Mouse (Mus musculus) embryo, embryonic 9.5 days (tissue): ENCODE measurements around the gene Gdf2.

Experiments
- DNase-seq: peaks from one replicate; pipeline ENCODE4 v3.0.0-alpha.2; 2017; ENCODE audit errors: extremely low spot score

Gdf2 gene

DNA sequence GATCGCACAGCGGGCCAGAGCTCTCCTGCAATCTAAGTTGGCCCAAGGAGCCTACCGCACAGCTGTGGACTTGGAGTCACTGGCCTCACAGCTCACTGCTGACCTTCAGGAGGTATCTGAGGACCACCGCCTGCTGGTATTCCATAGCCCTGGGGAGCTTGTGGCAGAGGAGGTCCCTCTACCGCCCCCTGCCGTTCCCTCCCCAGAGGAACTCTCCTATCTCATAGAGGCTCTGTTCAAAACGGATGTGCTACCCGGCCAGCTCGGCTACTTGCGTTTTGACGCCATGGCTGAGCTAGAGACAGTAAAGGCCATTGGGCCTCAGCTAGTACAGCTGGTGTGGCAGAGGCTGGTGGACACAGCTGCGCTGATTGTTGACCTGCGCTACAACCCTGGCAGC is 15.2 kb downstream of the Gdf2 start:
- DNase-seq: no peak

DNA sequence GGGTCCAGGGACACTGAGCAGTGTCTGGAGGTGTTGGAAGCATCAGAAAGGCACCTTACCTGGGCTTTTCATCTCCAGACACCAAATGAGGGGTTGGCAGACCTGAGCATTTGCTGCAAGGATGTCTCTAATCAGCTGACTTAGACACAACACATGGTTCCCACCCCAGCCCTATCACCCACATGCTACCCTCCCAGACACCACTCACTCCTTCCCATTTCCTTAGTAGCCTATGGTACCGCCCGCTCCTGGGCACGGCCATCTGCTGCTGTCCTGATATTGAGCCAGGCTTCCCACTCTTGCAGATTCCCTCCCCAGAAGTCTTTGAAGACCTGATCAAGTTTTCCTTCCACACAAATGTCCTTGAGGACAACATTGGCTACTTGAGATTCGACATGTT is 17.3 kb downstream of the Gdf2 start:
- no peak for DNase-seq

DNA sequence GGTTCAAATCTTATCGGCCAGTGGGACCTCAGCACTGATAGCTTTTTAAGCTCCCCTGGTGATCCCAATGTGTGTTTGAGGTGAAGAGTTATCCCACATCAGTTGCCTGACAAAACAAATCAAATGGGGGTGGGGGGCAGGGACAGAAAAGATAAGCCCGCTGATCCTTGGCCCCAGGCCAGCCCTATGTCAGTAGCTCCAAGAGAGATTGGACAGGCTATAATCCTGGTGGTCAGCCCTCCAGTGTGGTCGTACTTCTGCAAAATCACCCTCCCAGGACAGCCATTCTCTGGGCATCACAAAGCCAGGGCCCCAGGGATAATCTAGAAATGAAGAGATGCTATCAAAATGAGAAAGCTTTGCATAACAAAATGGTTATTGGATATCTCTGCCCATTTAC is 18.0 kb downstream of the Gdf2 start:
- DNase-seq: no peak

GRCm38 (mm10) chr14:33959341-33959740 is 18.5 kb downstream of the Gdf2 start:
- DNase-seq: peak; percentile 45

- DNase-seq: no peak
Measured at GRCm38 (mm10) chr14:33965675-33966074, 24.8 kb downstream of the Gdf2 start.

GRCm38 (mm10) chr14:33972679-33973078 is 31.8 kb downstream of the Gdf2 start:
- peak; percentile 24 for DNase-seq

DNA sequence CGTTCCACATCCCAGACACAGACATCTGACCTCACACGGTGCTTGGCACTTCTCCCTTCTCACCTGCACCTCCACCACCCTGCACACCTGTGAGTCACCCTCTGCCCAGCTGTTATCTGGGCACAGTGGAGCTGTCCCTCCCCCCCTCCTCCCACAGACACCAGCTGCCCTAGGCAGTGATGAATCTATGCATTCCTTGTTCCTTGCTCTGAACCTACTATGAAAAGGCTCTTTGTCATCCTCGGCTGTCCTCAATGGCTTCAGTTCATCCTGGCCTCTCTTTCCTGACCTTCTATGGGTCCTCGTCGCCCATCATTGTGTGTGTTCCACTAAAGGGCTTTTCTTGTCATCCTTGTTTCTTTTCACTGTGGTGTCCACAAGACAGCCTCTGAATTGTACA is 33.9 kb downstream of the Gdf2 start:
- no peak for DNase-seq

DNA sequence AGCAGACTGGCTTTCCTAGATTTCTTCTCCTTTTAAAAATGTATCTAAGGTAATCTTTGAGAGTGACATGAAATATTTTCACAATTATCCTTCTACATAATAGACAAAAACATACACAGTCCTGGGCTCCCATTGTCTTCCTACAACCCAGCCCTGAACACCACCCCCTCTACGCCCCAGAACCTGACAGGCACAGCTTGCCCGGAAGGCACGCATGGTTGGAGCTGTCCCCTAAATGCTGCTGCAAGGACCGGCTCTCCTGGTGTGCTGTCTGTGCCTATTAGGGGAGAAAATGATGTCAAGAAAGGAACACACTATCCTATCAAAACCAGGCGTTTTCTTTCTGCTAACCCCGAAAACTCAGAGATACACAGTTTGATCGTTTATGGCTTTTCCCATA is 36.9 kb downstream of the Gdf2 start:
- no peak for DNase-seq

GRCm38 (mm10) chr14:33978604-33979059 is 37.8 kb downstream of the Gdf2 start, which contains the start of gene Zfp488:
TSS of gene Zfp488 (minus strand) at chr14:33978764.
- DNase-seq: peak; percentile 39

DNA sequence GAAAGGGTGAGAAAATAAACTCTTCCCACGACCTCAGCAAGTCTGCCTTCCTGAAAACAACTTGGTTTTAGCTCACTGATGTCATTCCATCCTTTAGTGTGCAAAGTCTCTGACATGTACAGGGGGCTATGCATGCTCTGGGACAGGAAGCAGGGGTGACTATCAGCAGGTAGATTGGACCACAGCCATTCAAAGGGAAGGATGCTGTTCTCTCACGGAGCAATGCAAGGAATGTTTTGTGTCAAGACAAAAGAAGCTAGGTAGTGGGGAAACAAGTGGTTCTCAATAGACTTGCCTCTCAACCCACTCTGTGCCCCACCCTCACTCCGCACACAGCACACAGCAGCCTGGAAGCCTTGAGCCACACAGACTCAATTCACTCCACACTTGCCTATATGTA is 48.4 kb downstream of the Gdf2 start:
- no peak for DNase-seq

DNA sequence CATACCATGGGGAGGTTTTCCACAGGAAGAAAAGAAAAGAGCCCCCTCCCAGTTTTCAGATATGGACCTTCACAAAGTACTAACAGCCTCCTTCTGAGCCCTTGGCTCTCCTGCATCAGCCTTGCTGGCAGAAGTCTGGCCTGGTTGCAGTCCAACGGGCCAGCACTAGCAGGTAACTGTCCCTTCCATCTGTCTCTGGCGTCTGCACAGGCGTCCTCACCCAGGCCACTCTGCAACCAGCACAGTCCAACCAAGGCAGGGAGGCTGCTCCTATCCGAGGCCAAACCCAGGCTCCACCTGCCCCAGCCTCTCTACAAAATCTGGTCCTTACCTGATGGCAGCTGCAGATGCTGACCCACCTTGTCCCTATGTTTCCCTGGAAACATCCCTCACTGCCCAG is 51.1 kb downstream of the Gdf2 start:
- no peak for DNase-seq

GRCm38 (mm10) chr14:33993051-33993450 is 52.2 kb downstream of the Gdf2 start:
- DNase-seq: no peak

- DNase-seq: no peak
Measured at GRCm38 (mm10) chr14:33993521-33994289, 52.9 kb downstream of the Gdf2 start.
